Mouse (Mus musculus) right cerebral cortex, adult 18-20 months (tissue): ENCODE results near the gene Sipa1l3.

Experiments
- DNase-seq: peaks from one replicate; pipeline ENCODE4 v3.0.0; 2022; ENCODE audit warnings: mixed read lengths

Sipa1l3 gene

GRCm38 (mm10) chr7:29505337-29506318 is 12.8 kb downstream of the Sipa1l3 start:
- no peak for DNase-seq

DNA sequence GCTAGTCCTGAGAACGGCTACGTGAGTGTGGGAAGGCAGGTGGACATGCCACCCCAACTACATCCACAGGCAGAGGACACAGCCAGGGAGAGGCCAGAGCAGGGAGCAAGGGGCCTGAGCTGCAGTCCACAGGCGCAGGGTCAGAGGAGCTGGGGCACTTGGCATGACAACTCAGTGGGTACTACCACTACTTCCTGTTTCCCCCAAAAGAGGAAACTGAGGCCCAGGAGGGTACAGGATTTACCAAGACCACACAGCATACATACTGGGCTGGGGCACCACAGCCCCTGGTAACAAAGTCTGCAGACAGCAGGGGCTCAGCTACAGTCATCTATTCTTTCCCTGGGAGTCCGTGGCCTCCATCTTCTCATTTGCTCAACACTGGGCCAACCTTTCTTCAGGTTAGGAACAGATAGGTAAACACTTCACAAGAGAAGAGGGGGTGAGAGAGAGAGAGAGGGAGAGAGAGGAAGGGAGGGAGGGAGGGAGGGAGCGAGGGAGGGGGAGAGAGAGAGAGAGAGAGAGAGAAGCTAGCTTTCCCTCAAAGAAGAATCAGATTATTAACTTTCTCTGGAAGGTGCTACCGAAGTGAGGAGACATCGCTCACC is 13.7 kb downstream of the Sipa1l3 start:
- no peak for DNase-seq

DNA sequence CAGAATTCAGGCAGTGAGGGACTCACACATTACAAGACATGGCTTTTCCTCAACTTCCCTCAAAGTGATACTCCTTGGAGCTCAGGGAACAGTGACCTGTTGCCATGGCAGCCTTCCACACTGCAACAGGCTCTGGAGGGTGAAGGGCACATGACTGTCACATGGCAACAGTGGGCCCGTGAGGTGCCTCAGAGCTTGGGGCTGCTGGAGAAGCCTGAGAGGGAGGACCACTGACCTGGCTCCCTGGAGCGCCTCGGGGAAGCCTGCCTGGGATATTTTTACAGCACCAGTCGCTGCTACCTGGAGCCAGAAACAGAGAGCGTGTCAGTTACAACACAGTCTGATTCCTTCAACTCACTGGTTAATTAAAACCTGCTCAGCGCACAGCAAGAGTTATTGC is 14.8 kb downstream of the Sipa1l3 start:
- DNase-seq = no peak

DNA sequence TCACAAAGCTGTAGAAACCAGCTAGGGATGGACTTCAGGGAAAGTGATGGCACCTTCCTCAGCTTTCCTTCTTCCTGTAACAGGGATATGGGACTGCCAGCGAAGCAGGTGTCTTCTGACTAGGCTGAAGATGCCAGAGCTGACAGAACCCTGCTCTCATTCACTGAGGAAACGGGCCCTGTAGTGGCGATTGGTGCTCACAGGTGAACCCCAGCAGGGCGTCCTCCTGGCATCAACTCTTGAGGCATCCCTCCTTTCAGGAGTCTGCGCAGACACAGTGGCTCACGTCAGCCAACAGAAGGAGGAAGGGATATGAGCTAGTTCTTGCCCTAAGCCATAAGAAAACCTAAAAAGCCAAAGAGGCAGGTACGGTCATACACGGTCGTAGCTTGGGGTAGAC is 17.2 kb downstream of the Sipa1l3 start:
- no peak for DNase-seq

- DNase-seq = no peak
Measured at GRCm38 (mm10) chr7:29499071-29499470, 19.4 kb downstream of the Sipa1l3 start.

DNA sequence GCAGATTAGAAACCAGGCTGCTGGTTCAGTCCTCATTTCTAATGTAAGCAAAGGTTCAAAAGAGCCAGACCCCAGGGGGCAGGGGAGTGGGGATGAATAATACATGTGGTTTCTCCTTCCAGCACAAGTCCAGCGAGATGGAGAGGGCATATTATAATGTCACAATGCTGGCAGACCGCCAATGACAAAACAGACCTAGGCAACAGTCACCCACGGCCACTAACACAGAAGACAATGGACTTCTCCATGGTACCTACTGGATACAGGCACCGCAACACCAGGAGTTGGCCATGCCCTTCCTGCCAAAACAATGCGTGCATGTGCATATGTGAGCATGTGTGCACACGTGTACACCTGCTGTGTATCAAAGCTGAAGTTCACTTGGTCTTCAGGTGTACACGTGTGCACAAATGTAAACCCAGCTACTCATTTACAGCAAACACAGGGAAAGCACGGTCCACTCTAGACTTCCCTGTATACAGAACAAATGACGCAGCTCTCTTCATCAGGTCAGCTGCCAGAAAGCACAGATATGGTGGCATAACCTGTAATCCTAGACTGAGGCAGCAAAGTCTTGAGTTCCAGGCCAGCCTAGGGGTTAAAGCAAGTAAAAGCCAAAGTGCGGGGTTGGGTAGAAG is 21.4 kb downstream of the Sipa1l3 start:
- no peak for DNase-seq

DNA sequence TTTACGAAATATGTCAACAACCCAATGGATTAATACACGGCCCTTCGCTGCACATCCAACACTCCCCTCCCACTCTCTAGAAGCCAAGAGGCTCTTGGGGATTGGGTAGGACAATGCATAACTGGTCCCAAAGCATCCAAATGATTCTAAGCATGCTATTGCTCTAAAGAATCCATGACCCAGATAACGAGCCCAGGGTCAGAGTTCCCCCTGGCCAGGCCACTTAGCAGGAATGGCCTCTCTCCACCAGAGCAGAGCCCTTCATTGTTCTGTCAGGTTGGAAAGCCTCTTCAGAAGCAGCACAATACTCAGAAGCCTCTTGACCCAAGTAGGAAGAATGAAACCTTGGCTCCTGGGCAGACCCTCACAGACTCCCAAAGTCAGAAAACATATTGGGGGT is 22.1 kb downstream of the Sipa1l3 start:
- DNase-seq = no peak

GRCm38 (mm10) chr7:29495880-29496279 is 22.6 kb downstream of the Sipa1l3 start:
- no peak for DNase-seq

- DNase-seq = no peak
Measured at GRCm38 (mm10) chr7:29494854-29495253, 23.6 kb downstream of the Sipa1l3 start.

DNA sequence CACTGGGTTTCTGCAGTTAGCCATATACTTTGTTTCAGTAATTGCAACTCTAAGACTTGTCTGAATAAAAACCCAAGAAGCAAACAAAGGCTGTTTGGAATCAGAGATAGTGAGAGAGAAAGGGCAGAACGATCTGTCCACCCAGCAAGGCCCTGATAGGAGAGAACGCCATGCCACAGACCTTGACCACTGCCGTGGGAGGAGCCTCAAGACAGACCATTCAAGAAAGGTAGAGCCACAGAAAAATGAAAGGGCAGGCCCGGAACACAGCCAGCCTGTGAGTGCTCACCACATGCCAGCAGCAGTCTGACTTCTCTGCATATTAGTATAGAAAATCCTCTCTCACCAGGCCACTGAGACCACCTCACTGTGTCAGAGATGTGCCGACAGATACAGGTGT is 24.4 kb downstream of the Sipa1l3 start:
- no peak for DNase-seq

GRCm38 (mm10) chr7:29492992-29493391 is 25.4 kb downstream of the Sipa1l3 start:
- DNase-seq = no peak

- no peak for DNase-seq
Measured at GRCm38 (mm10) chr7:29491861-29492260, 26.6 kb downstream of the Sipa1l3 start.

GRCm38 (mm10) chr7:29491471-29491755 is 27.0 kb downstream of the Sipa1l3 start:
- DNase-seq = no peak

DNA sequence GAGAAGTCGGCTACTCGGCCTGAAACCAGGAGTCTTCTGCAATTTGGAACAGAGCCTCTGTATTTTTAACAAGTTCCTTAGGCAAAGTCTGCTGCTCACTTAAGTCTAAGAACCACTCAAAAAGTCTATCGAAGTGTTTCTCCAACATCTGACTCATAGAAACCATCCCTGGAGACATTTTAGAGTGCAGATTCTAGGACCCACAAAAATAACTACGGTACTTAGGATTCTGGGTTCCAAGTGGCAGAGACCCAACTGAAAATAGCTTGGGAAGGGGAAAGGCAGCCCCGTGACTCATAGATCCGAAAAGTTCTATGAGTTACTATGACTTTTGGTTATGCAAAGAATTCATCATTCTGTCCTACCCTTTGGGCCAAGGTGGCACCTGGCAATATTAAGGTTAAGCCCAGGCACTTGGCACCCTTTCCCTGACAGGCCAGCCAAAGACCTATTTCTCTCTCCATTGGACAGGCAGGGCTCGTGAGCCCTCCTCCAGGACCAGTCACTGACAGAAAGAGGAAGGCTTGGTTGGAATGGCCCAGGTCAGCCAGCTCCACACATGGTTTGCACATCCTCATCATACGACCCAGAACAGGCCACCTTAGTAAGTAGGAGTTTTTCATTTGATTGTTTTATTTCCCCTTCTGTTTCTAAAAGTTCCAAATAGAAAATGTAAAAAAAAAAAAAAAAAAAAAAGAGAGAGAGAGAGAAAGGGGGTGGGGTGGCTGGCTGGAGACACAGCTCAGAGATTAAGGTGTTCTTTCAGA is 27.6 kb downstream of the Sipa1l3 start:
- no peak for DNase-seq

DNA sequence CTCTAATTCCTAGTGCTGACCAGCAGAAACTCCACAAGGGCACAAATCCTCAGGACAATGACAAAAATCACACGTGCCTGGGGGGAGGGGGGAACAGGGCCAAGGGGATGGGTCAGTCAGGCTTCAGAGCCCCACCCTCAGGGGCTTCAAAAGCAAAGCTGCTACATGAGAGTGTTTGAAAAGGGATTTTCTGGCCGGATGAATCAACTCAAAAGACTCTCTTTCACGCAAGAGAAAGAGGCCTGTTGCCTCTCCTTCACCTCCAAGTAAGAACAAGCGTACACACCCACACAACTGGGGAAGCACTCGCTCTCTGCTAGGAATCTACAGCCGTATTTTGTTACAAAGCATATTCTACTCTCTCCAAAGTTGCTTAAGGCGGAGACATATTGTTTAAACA is 28.6 kb downstream of the Sipa1l3 start:
- DNase-seq = no peak

DNA sequence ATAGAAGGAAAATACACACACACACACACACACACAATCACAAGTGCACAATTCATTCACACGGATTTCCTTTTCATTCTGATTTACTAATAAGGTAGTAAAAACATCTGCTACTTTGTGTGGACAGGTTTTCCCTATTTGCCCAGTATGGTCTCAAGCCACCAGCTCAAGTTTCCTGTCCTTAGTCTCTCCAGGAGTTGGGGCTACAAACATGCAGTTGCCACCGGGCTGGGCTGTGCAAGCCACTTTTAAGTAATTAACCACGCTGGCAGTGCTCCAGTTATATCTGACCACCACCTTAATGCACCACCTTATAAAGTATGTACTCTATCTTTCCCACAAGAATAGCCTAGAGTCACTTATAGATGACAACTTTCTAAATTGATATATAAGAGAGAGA is 29.1 kb downstream of the Sipa1l3 start:
- DNase-seq = no peak

- no peak for DNase-seq
Measured at GRCm38 (mm10) chr7:29486753-29487152, 31.7 kb downstream of the Sipa1l3 start.

DNA sequence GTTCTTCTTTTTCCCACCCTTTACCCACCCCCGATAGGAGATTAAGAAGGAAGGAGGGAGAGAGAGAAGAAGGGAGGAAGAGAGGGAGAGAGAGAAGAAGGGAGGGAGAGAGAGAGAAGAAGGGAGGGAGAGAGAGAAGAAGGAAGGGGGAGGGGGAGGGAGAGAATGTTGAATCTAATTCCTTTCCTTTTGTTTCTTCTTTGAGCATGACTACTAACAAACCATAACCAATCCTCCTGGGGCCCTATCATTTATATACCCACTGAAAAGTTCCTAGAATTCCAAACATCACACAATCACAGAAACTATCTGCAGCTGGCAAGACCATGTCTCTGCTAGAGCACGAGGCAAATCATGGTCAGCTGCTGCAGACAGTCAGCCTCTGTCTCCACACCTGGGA is 32.7 kb downstream of the Sipa1l3 start:
- DNase-seq = no peak

- no peak for DNase-seq
Measured at GRCm38 (mm10) chr7:29483556-29483955, 34.9 kb downstream of the Sipa1l3 start.

GRCm38 (mm10) chr7:29481345-29482155 is 36.9 kb downstream of the Sipa1l3 start:
- no peak for DNase-seq

GRCm38 (mm10) chr7:29480590-29481344 is 37.7 kb downstream of the Sipa1l3 start:
- no peak for DNase-seq

- no peak for DNase-seq
Measured at GRCm38 (mm10) chr7:29480183-29480582, 38.3 kb downstream of the Sipa1l3 start.
